Mouse (Mus musculus): Measurements from ENCODE around the gene Pla2g6.

The Pla2g6 gene

GRCm38 (mm10) chr15:79273020-79273419 lies 55.2 kb downstream of the Pla2g6 start:
- DNase-seq (ENCODE audit: low spot score): no peak

GRCm38 (mm10) chr15:79271124-79271746 lies 57.0 kb downstream of the Pla2g6 start:
- DNase-seq (ENCODE audit: low spot score): peak; percentile 84

- peak; percentile 78 for DNase-seq (ENCODE audit: low spot score)
Observed at GRCm38 (mm10) chr15:79270317-79271123, 57.7 kb downstream of the Pla2g6 start.

- DNase-seq (ENCODE audit: low spot score): no peak
Observed at GRCm38 (mm10) chr15:79268521-79268920, 59.7 kb downstream of the Pla2g6 start.

- no peak for DNase-seq (ENCODE audit: low spot score)
Observed at GRCm38 (mm10) chr15:79265384-79265783, 62.8 kb downstream of the Pla2g6 start.

GRCm38 (mm10) chr15:79263726-79264125 lies 64.5 kb downstream of the Pla2g6 start:
- DNase-seq (ENCODE audit: low spot score): no peak

- DNase-seq (ENCODE audit: low spot score): no peak
Observed at GRCm38 (mm10) chr15:79262786-79263309, 65.3 kb downstream of the Pla2g6 start.

GRCm38 (mm10) chr15:79262375-79262774 lies 65.8 kb downstream of the Pla2g6 start:
- peak; percentile 77 for DNase-seq (ENCODE audit: low spot score)

- peak; percentile 24 for DNase-seq (ENCODE audit: low spot score)
Observed at GRCm38 (mm10) chr15:79261757-79262156, 66.4 kb downstream of the Pla2g6 start.

GRCm38 (mm10) chr15:79261095-79261725 lies 67.0 kb downstream of the Pla2g6 start:
- DNase-seq (ENCODE audit: low spot score): peak; percentile 65

GRCm38 (mm10) chr15:79258521-79258920 lies 69.7 kb downstream of the Pla2g6 start:
- DNase-seq (ENCODE audit: low spot score): no peak

GRCm38 (mm10) chr15:79254661-79255060 lies 73.5 kb downstream of the Pla2g6 start, which contains the start of gene Slc16a8:
Gene Slc16a8, minus strand, starts transcription at chr15:79254761.
- DNase-seq (ENCODE audit: low spot score): no peak

GRCm38 (mm10) chr15:79252580-79252979 lies 75.6 kb downstream of the Pla2g6 start:
- no peak for DNase-seq (ENCODE audit: low spot score)

- DNase-seq (ENCODE audit: low spot score): peak; percentile 40
Observed at GRCm38 (mm10) chr15:79251781-79252491, 76.3 kb downstream of the Pla2g6 start.

GRCm38 (mm10) chr15:79251168-79251567 lies 77.0 kb downstream of the Pla2g6 start:
- no peak for DNase-seq (ENCODE audit: low spot score)

- DNase-seq (ENCODE audit: low spot score): no peak
Observed at GRCm38 (mm10) chr15:79250236-79250635, 78.0 kb downstream of the Pla2g6 start.

- DNase-seq (ENCODE audit: low spot score): no peak
Observed at GRCm38 (mm10) chr15:79245321-79245720, 82.9 kb downstream of the Pla2g6 start.

- no peak for DNase-seq (ENCODE audit: low spot score)
Observed at GRCm38 (mm10) chr15:79244071-79244893, 83.9 kb downstream of the Pla2g6 start.

- DNase-seq (ENCODE audit: low spot score): peak; percentile 96
Observed at GRCm38 (mm10) chr15:79243234-79244042, 84.8 kb downstream of the Pla2g6 start.

GRCm38 (mm10) chr15:79242574-79243233 lies 85.5 kb downstream of the Pla2g6 start:
- DNase-seq (ENCODE audit: low spot score): peak; percentile 35
